Mouse (Mus musculus): ENCODE results near the gene Apoe. TPM values are rescaled to one million over a fixed set of nuclear protein-coding genes. Genes with fewer than 3 reads are reported as not detected.

Gene Apoe
- polyA plus RNA-seq (2015; fragmentation: Nextera tagmentation; extraction: Ambion mirVana), result 304 and 441 TPM in 2 replicates

GRCm38 (mm10) chr7:19698907-19699826 lies at the start of gene Apoe:
Gene Apoe (minus strand): TSS chr7:19699188.

GRCm38 (mm10) chr7:19715239-19716054 lies 16.5 kb upstream of the Apoe start, which contains the start of gene Tomm40:
Gene Tomm40 (minus strand): TSS chr7:19715438.

GRCm38 (mm10) chr7:19691873-19692865 lies 6.8 kb downstream of the Apoe start, which contains the start of gene Apoc1:
Gene Apoc1 (minus strand): TSS chr7:19692660.

GRCm38 (mm10) chr7:19681202-19681694 lies 17.7 kb downstream of the Apoe start, which contains the start of the genes Gm44805 and Apoc4:
Gene Gm44805 (minus strand): TSS chr7:19681423.
Gene Apoc4 (minus strand): TSS chr7:19681479.

GRCm38 (mm10) chr7:19677872-19678271 lies 21.1 kb downstream of the Apoe start, which contains the start of gene Apoc2:
Gene Apoc2 (minus strand): TSS chr7:19677941.

GRCm38 (mm10) chr7:19664955-19665841 lies 33.8 kb downstream of the Apoe start, which contains the start of gene Clptm1:
Gene Clptm1 (minus strand): TSS chr7:19665033.

Other genes starting within 250 kb of the Apoe start
- 2.9 and 3.6 TPM in 2 replicates for gene Mark4, start 240.4 kb downstream of the Apoe start, polyA plus RNA-seq (2015; fragmentation: Nextera tagmentation; extraction: Ambion mirVana)
- 1.3 and 2.0 TPM in 2 replicates for gene Exoc3l2, start 235.9 kb downstream of the Apoe start, polyA plus RNA-seq (2015; fragmentation: Nextera tagmentation; extraction: Ambion mirVana)
- 1.6 and 2.5 TPM in 2 replicates for gene Bloc1s3, start 190.8 kb downstream of the Apoe start, polyA plus RNA-seq (2015; fragmentation: Nextera tagmentation; extraction: Ambion mirVana)
- 57.5 and 68.7 TPM in 2 replicates for gene Trappc6a, start 190.8 kb downstream of the Apoe start, polyA plus RNA-seq (2015; fragmentation: Nextera tagmentation; extraction: Ambion mirVana)
- 0.08 TPM in 1 of 2 replicates, not detected in the other for gene Nkpd1, start 181.3 kb downstream of the Apoe start, polyA plus RNA-seq (2015; fragmentation: Nextera tagmentation; extraction: Ambion mirVana)
- 11.3 and 12.5 TPM in 2 replicates for gene Ppp1r37, start 136.1 kb downstream of the Apoe start, polyA plus RNA-seq (2015; fragmentation: Nextera tagmentation; extraction: Ambion mirVana)
- 1.8 and 1.9 TPM in 2 replicates for gene Zfp296, start 121.9 kb downstream of the Apoe start, polyA plus RNA-seq (2015; fragmentation: Nextera tagmentation; extraction: Ambion mirVana)
- gene Gemin7, start 121.6 kb downstream of the Apoe start, polyA plus RNA-seq (2015; fragmentation: Nextera tagmentation; extraction: Ambion mirVana), result 111 and 119 TPM in 2 replicates
- 18.1 and 23.1 TPM in 2 replicates for gene Clasrp, start 94.7 kb downstream of the Apoe start, polyA plus RNA-seq (2015; fragmentation: Nextera tagmentation; extraction: Ambion mirVana)
- gene Relb, start 69.8 kb downstream of the Apoe start, polyA plus RNA-seq (2015; fragmentation: Nextera tagmentation; extraction: Ambion mirVana), result 4.3 and 6.2 TPM in 2 replicates
- 36.0 and 39.2 TPM in 2 replicates for gene Clptm1, start 34.2 kb downstream of the Apoe start, polyA plus RNA-seq (2015; fragmentation: Nextera tagmentation; extraction: Ambion mirVana)
- gene Apoc2, start 21.2 kb downstream of the Apoe start, polyA plus RNA-seq (2015; fragmentation: Nextera tagmentation; extraction: Ambion mirVana), result 6.8 and 9.4 TPM in 2 replicates
- 0.24 and 0.97 TPM in 2 replicates for gene Gm44805, start 17.8 kb downstream of the Apoe start, polyA plus RNA-seq (2015; fragmentation: Nextera tagmentation; extraction: Ambion mirVana)
- gene Apoc4, start 17.7 kb downstream of the Apoe start, polyA plus RNA-seq (2015; fragmentation: Nextera tagmentation; extraction: Ambion mirVana), result 1.3 and 1.5 TPM in 2 replicates
- 13.8 and 18.6 TPM in 2 replicates for gene Apoc1, start 6.5 kb downstream of the Apoe start, polyA plus RNA-seq (2015; fragmentation: Nextera tagmentation; extraction: Ambion mirVana)
- gene Tomm40, start 16.2 kb upstream of the Apoe start, polyA plus RNA-seq (2015; fragmentation: Nextera tagmentation; extraction: Ambion mirVana), result 96.6 TPM in 2 replicates
- gene Nectin2, start 51.3 kb upstream of the Apoe start, polyA plus RNA-seq (2015; fragmentation: Nextera tagmentation; extraction: Ambion mirVana), result 21.6 and 27.0 TPM in 2 replicates
- 35.6 and 45.1 TPM in 2 replicates for gene Bcam, start 71.8 kb upstream of the Apoe start, polyA plus RNA-seq (2015; fragmentation: Nextera tagmentation; extraction: Ambion mirVana)
- gene Cblc, start 97.6 kb upstream of the Apoe start, polyA plus RNA-seq (2015; fragmentation: Nextera tagmentation; extraction: Ambion mirVana), result not detected in 2 replicates
- gene Bcl3, start 123.6 kb upstream of the Apoe start, polyA plus RNA-seq (2015; fragmentation: Nextera tagmentation; extraction: Ambion mirVana), result 5.3 and 5.5 TPM in 2 replicates
- gene Gm19345, start 152.8 kb upstream of the Apoe start, polyA plus RNA-seq (2015; fragmentation: Nextera tagmentation; extraction: Ambion mirVana), result 0.24 and 0.32 TPM in 2 replicates
- gene Ceacam16, start 162.1 kb upstream of the Apoe start, polyA plus RNA-seq (2015; fragmentation: Nextera tagmentation; extraction: Ambion mirVana), result 0.52 and 0.93 TPM in 2 replicates
- gene Ceacam19, start 188.8 kb upstream of the Apoe start, polyA plus RNA-seq (2015; fragmentation: Nextera tagmentation; extraction: Ambion mirVana), result not detected in 2 replicates
- gene Pvr, start 222.0 kb upstream of the Apoe start, polyA plus RNA-seq (2015; fragmentation: Nextera tagmentation; extraction: Ambion mirVana), result 5.1 and 7.1 TPM in 2 replicates

Measured in spleen, postnatal 0 days (tissue).